Mouse (Mus musculus): Measurements from ENCODE around the gene Nr5a1.

- TF ChIP-seq CTCF (IDR thresholded peaks at IDR 0.05; ENCODE audit: low read depth, low read length) (no peak), POLR2A (IDR thresholded peaks at IDR 0.05; ENCODE audit: borderline replicate concordance, low read depth, low read length) (no peak)
Measured at GRCm38 (mm10) chr2:38647201-38647606, 67.1 kb downstream of the Nr5a1 start.
